Mouse (Mus musculus) c-Kit-positive CD71-negative TER-119-negative erythroid progenitor cells, embryonic 14.5 days (primary cell): ENCODE results near the gene Vmn1r35.
"Not testable (repeated sequence)": the region's sequence is repeated elsewhere in the genome, so short reads cannot be mapped to it uniquely, and the experiment has no call there.

ENCODE experiments used
- DNase-seq: peaks from one replicate; pipeline ENCODE4 v3.0.0-alpha.2; 2013; ENCODE audit warnings: low read depth

Gene Vmn1r35

GRCm38 (mm10) chr6:66685806-66686205 is at the start of gene Vmn1r35:
Vmn1r35 (minus strand) TSS chr6:66685906.
- DNase-seq = no peak

- DNase-seq = not testable (repeated sequence)
These were observed 43.4 kb upstream of the Vmn1r35 start, which contains the start of gene Vmn1r37 for GRCm38 (mm10) chr6:66729082-66729481. Vmn1r37 (plus strand) TSS chr6:66729382.

- DNase-seq = not testable (repeated sequence)
These were observed 33.4 kb upstream of the Vmn1r35 start, which contains the start of gene Vmn1r36 for GRCm38 (mm10) chr6:66719068-66719467. Vmn1r36 (minus strand) TSS chr6:66719168.

- DNase-seq = no peak
These were observed 28.1 kb upstream of the Vmn1r35 start for GRCm38 (mm10) chr6:66713854-66714253.

- no peak for DNase-seq
These were observed 23.2 kb upstream of the Vmn1r35 start for GRCm38 (mm10) chr6:66708901-66709300.

- no peak for DNase-seq
These were observed 41.9 kb downstream of the Vmn1r35 start, which contains the start of gene Vmn1r34 for GRCm38 (mm10) chr6:66643779-66644178. Vmn1r34 (minus strand) TSS chr6:66643879.
